Mouse (Mus musculus) embryonic facial prominence, embryonic 13.5 days (tissue): ENCODE results near the gene Trim16. TPM values are rescaled to one million over a fixed set of nuclear protein-coding genes. Genes with fewer than 3 reads are reported as not detected.
A peak's percentile ranks its signal among the peaks of the same experiment; 100 is the strongest.

ENCODE experiments used
- ATAC-seq: fragments of 200-750 bp; cut with Nextera tagmentation; 2 replicates; pipeline ENCODE4 v1.8.0; 2017; ENCODE audit warnings: low read depth; ENCODE audit not compliant: insufficient number of reproducible peaks, insufficient read depth, low FRiP score, low TSS enrichment
- H3K27ac ChIP-seq: fragments of 300-500 bp; sonication (generic); 2 replicates; pipeline ENCODE4 v1.5.1; 2015; ENCODE audit warnings: moderate library complexity, mild to moderate bottlenecking, inconsistent platforms
- H3K27me3 ChIP-seq: fragments of 300-500 bp; sonication (generic); 2 replicates; pipeline ENCODE4 v1.6.1; 2015; ENCODE audit warnings: mild to moderate bottlenecking, inconsistent platforms
- H3K36me3 ChIP-seq: fragments of 300-500 bp; sonication (generic); 2 replicates; pipeline ENCODE4 v1.6.1; 2015; ENCODE audit warnings: mild to moderate bottlenecking, inconsistent platforms
- H3K4me1 ChIP-seq: fragments of 300-500 bp; sonication (generic); 2 replicates; pipeline ENCODE4 v1.6.1; 2015; ENCODE audit warnings: inconsistent platforms
- H3K4me2 ChIP-seq: fragments of 300-500 bp; sonication (generic); 2 replicates; pipeline ENCODE4 v1.6.1; 2015; ENCODE audit warnings: moderate library complexity, mild to moderate bottlenecking, inconsistent platforms
- H3K4me3 ChIP-seq: fragments of 300-500 bp; sonication (generic); 2 replicates; pipeline ENCODE4 v1.5.1; 2015; ENCODE audit warnings: mild to moderate bottlenecking, inconsistent platforms
- H3K9ac ChIP-seq: fragments of 300-500 bp; sonication (generic); 2 replicates; pipeline ENCODE4 v1.6.1; 2015; ENCODE audit warnings: mild to moderate bottlenecking, inconsistent platforms
- H3K9me3 ChIP-seq: fragments of 300-500 bp; sonication (generic); 2 replicates; pipeline ENCODE4 v1.6.1; 2016; ENCODE audit warnings: inconsistent platforms
- WGBS: fragments of 180-500 bp; shearing (Covaris S2); methylation state at CpG from one replicate; pipeline ENCODE4 v1.1.7; 2015; ENCODE audit warnings: mixed read lengths; 5-methylcytosine and 5-hydroxymethylcytosine counted together
- polyA plus RNA-seq: library from polyadenylated mRNA; unstranded; fragments of >200 nt; fragmentation: Nextera tagmentation; extraction: Ambion mirVana; gene quantifications from 2 replicates; pipeline ENCODE4 v1.2.1, GENCODE M21; 2015

The Trim16 gene
- polyA plus RNA-seq, 1 experiment from 2014 or later: 20.7 TPM

GRCm38 (mm10) chr11:62816591-62816990 lies 3.4 kb upstream of the Trim16 start:
- no peak for ATAC-seq
- no peak overlapping the region for H3K4me2 ChIP-seq
- 49% methylated on average over 6 of the region's 6 CpGs for WGBS
- H3K36me3 ChIP-seq: no peaks in the 10 kb centered on the region
- no peaks in the 10 kb centered on the region for H3K27me3 ChIP-seq
- no peak overlapping the region for H3K27ac ChIP-seq
- H3K4me3 ChIP-seq: no peak overlapping the region
- no peaks in the 10 kb centered on the region for H3K9me3 ChIP-seq
- peaks cover 33% of the 10 kb centered on the region for H3K4me1 ChIP-seq
- no peak overlapping the region for H3K9ac ChIP-seq

GRCm38 (mm10) chr11:62819059-62819686 lies 858 bp upstream of the Trim16 start:
- Histone ChIP-seq H3K27me3 (no peaks in the 10 kb centered on the region), H3K4me3 (no peak overlapping the region), H3K27ac (peak overlapping the region; percentile 88; the same call in 1 of the 2 replicates), H3K9me3 (no peaks in the 10 kb centered on the region), H3K36me3 (peaks cover 7% of the 10 kb centered on the region; the same call in 1 of the 2 replicates), H3K9ac (no peak overlapping the region), H3K4me2 (peak overlapping the region; percentile 87; the same call in 1 of the 2 replicates), H3K4me1 (peaks cover 45% of the 10 kb centered on the region)
- no peak for ATAC-seq
- 92% methylated on average over 8 of the region's 8 CpGs for WGBS

DNA sequence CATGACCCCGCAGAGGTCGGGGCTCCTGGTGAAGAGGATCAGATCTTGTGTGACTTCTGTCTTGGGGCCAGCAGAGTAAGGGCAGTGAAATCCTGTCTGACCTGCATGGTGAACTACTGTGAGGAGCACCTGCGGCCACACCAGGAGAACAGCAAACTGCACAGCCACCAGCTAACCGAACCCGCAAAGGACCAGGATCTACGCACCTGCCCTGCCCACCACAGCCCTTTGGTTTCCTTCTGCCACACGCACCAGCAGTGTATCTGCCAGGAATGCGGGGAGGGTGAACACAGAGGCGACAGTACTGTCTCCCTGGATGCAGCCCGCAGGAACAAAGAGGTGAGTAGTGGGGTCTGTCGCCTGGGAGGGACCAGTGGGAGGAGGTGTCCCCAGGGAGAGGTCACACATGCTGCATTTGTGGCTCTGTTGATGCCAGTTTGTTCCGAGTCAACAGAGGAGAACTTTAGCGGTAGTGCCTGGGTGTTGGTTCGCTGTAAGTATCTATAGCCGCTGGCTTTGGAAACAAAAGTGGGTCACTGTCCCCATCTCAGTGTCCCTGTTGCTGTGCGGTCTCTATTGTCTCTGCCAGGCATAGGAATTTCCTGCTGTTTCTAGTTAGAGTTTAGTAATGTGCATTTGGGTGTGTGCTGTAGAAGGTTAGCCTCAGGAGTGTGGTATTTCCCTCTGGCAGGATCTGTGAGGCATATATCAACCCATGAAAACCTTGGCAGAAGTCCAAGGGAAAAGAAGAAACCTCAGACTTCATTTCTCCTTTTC lies 818 bp downstream of the Trim16 start:
- ATAC-seq: peak; percentile 35; the same call in 1 of the 2 replicates
- Histone ChIP-seq H3K9ac (peak overlapping the region; percentile 76), H3K9me3 (no peaks in the 10 kb centered on the region), H3K27ac (peak overlapping the region; percentile 88), H3K27me3 (no peaks in the 10 kb centered on the region), H3K4me2 (peak overlapping the region; percentile 87), H3K4me3 (peak overlapping the region; percentile 60), H3K36me3 (peaks cover 16% of the 10 kb centered on the region; the same call in 1 of the 2 replicates), H3K4me1 (peaks cover 45% of the 10 kb centered on the region)
- 11% methylated on average over 16 of the region's 16 CpGs for WGBS

DNA sequence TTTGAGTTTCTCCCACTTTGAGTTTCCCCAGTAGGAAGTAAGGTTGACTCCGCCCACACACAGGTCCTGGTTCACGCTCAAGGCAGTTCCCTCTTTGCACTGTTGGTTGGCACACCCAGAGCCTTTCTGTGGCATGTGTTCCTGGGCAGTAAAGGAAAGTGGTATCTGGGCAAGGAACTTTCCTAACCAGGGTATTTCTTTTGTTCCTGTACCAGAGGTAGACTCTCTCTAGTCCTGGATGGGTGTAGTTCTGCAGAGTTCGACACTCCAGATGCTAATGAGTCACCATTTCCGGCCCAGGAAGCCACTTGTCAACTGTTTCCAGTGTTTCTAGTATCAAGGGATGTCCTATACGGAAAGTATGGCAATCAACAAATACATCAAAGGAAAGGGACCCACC lies 1.9 kb downstream of the Trim16 start:
- Histone ChIP-seq H3K36me3 (peaks cover 20% of the 10 kb centered on the region; the same call in 1 of the 2 replicates), H3K4me1 (peaks cover 38% of the 10 kb centered on the region), H3K4me2 (peak overlapping the region; percentile 87), H3K27me3 (no peaks in the 10 kb centered on the region), H3K9me3 (no peaks in the 10 kb centered on the region), H3K4me3 (peak overlapping the region; percentile 60), H3K27ac (peak overlapping the region; percentile 13; the same call in 1 of the 2 replicates), H3K9ac (0 out of 2 replicates have a peak overlapping the region, but pooled peaks have one; percentile 40)
- 55% methylated on average over 5 of the region's 5 CpGs for WGBS
- ATAC-seq: no peak

GRCm38 (mm10) chr11:62824211-62824610 lies 4.2 kb downstream of the Trim16 start:
- 60% methylated on average over 7 of the region's 7 CpGs for WGBS
- no peak overlapping the region for H3K4me3 ChIP-seq
- H3K4me1 ChIP-seq: peaks cover 34% of the 10 kb centered on the region
- H3K27me3 ChIP-seq: no peaks in the 10 kb centered on the region
- no peak overlapping the region for H3K27ac ChIP-seq
- 0 out of 2 replicates have a peak overlapping the region, but pooled peaks have one; percentile 17 for H3K4me2 ChIP-seq
- peaks cover 26% of the 10 kb centered on the region; the same call in 1 of the 2 replicates for H3K36me3 ChIP-seq
- H3K9ac ChIP-seq: no peak overlapping the region
- no peaks in the 10 kb centered on the region for H3K9me3 ChIP-seq
- no peak for ATAC-seq

- no peaks in the 10 kb centered on the region for H3K27me3 ChIP-seq
- no peak overlapping the region for H3K9ac ChIP-seq
- no peaks in the 10 kb centered on the region for H3K9me3 ChIP-seq
- WGBS: 72% methylated on average over 9 of the region's 9 CpGs
- no peak overlapping the region for H3K27ac ChIP-seq
- H3K36me3 ChIP-seq: peaks cover 36% of the 10 kb centered on the region
- no peak for ATAC-seq
- H3K4me2 ChIP-seq: no peak overlapping the region
- H3K4me3 ChIP-seq: no peak overlapping the region
- peaks cover 22% of the 10 kb centered on the region for H3K4me1 ChIP-seq
These were observed 5.4 kb downstream of the Trim16 start for GRCm38 (mm10) chr11:62825222-62826105.

GRCm38 (mm10) chr11:62826106-62826733 lies 6.2 kb downstream of the Trim16 start:
- Histone ChIP-seq H3K4me2 (no peak overlapping the region), H3K27me3 (no peaks in the 10 kb centered on the region)

GRCm38 (mm10) chr11:62827135-62827534 lies 7.1 kb downstream of the Trim16 start:
- Histone ChIP-seq H3K9me3 (no peaks in the 10 kb centered on the region), H3K36me3 (peaks cover 53% of the 10 kb centered on the region), H3K27me3 (no peaks in the 10 kb centered on the region), H3K4me3 (no peak overlapping the region), H3K4me1 (peaks cover 15% of the 10 kb centered on the region), H3K4me2 (no peak overlapping the region), H3K9ac (no peak overlapping the region), H3K27ac (no peak overlapping the region)
- no peak for ATAC-seq
- WGBS: 95% methylated on average over 4 of the region's 4 CpGs

More at GRCm38 (mm10) chr11:62826106-62826733, 6.2 kb downstream of the Trim16 start:
- 77% methylated on average over 6 of the region's 6 CpGs for WGBS
- Histone ChIP-seq H3K9me3 (no peaks in the 10 kb centered on the region), H3K4me3 (no peak overlapping the region), H3K27ac (no peak overlapping the region), H3K4me1 (peaks cover 15% of the 10 kb centered on the region), H3K36me3 (peaks cover 43% of the 10 kb centered on the region), H3K9ac (no peak overlapping the region)
- no peak for ATAC-seq

GRCm38 (mm10) chr11:62827911-62828310 lies 7.9 kb downstream of the Trim16 start:
- peaks cover 55% of the 10 kb centered on the region for H3K36me3 ChIP-seq
- H3K4me2 ChIP-seq: no peak overlapping the region
- no peaks in the 10 kb centered on the region for H3K27me3 ChIP-seq
- WGBS: 69% methylated on average over 3 of the region's 3 CpGs
- no peak for ATAC-seq
- H3K4me1 ChIP-seq: peaks cover 12% of the 10 kb centered on the region
- H3K4me3 ChIP-seq: no peak overlapping the region
- H3K27ac ChIP-seq: no peak overlapping the region
- no peak overlapping the region for H3K9ac ChIP-seq
- H3K9me3 ChIP-seq: no peaks in the 10 kb centered on the region

GRCm38 (mm10) chr11:62830387-62830786 lies 10.4 kb downstream of the Trim16 start:
- Histone ChIP-seq H3K9me3 (no peaks in the 10 kb centered on the region), H3K9ac (no peak overlapping the region), H3K36me3 (peaks cover 49% of the 10 kb centered on the region), H3K4me2 (no peak overlapping the region), H3K27ac (no peak overlapping the region), H3K27me3 (no peaks in the 10 kb centered on the region), H3K4me3 (no peak overlapping the region), H3K4me1 (no peaks in the 10 kb centered on the region)
- WGBS: 84% methylated on average over 2 of the region's 2 CpGs
- no peak for ATAC-seq

- Histone ChIP-seq H3K4me2 (no peak overlapping the region), H3K27ac (no peak overlapping the region), H3K9me3 (no peaks in the 10 kb centered on the region), H3K4me1 (no peaks in the 10 kb centered on the region), H3K36me3 (peaks cover 57% of the 10 kb centered on the region), H3K4me3 (no peak overlapping the region), H3K9ac (no peak overlapping the region), H3K27me3 (no peaks in the 10 kb centered on the region)
- no peak for ATAC-seq
These were observed 11.9 kb downstream of the Trim16 start for GRCm38 (mm10) chr11:62831906-62832305.
